Mouse (Mus musculus) retina, postnatal 7 days (tissue): ENCODE data around the gene Hcn1.

Experiments
- DNase-seq: peaks from one replicate; pipeline ENCODE4 v3.0.0-alpha.2; 2012; ENCODE audit warnings: low read depth, low spot score

Hcn1 gene

DNA sequence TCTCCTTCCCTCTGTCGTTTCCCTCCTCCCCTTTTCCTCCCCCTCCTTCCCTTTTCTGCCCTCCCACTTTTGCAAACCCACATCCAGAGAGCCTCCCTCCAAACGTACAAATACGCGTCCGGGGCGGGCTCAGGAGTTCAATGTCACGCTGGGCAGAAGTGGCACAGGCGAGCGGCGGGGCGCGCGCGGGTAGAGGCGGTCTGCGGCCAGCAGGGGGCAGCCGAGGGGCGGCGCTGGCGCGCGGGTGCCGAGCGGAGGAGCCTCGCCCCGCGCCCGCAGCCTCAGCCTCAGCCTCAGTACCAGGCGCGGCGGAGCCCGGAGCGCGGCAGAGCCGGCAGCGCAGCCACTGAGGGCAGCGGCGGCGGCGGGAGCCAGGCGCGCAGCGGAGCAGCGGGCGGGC is at the start of gene Hcn1:
Gene Hcn1, plus strand, starts transcription at position 140 of the 400 bp plus-strand sequence.
- peak; percentile 83 for DNase-seq

DNA sequence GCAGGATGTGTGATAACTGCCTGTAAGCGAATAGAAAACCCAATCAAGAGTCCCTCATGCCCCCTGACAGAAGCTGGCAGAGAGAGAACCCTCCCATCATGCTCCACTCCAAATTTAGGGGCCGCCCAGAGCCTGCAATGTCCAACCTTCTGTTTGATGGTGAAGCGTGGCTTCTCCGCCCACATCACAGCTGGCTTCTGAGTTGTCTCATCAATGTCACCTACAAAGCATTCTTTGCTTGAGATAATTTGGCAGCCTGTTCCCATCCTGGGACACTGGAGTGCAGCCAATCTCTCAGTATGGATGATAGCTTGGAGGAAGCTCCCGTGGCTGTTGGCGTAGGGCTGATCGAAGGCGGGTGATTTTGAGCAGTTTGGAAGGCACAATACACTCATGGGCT is 34.9 kb upstream of the Hcn1 start:
- no peak for DNase-seq

DNA sequence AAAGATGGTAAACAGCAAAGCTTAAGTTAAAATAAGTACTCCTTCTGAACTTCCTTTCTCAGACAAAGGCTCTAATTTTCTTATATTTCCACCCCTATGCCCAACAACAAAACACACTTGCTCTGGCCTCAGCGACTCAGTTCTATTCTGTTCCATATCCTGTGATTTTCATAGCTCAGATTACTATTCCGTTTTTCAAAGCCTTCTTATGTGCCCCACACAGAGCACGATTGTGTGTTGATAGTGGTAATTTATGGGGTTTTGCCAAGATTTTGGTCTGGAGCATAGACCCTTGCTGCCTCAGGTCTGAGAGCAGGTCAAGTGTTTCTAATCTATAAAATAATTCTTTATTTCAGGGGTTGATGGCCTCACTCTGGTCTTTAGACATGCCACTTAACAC is 30.4 kb upstream of the Hcn1 start:
- DNase-seq: no peak

DNA sequence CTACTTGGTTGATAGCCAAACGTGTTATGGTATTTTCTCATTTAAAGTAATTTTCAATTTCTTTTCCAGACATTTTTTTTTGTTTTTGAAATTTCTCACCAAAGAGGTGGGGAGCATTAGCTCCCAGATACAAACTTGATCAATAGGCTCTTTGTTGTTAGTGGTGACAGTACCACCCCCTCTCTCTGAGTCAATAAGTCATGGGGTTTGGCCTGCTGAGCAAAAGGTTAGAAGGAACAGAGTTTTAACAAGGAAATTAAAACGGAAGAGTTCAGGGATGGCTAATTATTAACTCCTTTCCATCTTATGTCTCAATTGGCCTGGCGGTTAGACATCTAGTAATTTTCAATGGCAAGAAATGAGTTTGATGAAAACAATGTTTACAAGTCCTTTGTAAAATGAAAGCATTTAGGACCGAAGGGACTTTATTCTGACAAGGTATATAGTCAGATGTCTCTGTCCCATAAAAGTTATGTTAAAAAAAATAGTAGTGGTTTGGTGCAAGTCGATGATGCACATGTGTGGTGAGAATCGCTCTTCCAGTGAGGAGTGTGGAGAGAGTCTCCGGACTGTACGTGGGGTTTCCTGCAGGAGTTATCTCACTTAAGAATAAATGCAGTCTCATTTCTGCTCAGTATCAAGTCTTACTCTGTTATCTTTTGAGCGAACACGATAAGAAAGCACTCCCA is 7.5 kb upstream of the Hcn1 start:
- DNase-seq: no peak

DNA sequence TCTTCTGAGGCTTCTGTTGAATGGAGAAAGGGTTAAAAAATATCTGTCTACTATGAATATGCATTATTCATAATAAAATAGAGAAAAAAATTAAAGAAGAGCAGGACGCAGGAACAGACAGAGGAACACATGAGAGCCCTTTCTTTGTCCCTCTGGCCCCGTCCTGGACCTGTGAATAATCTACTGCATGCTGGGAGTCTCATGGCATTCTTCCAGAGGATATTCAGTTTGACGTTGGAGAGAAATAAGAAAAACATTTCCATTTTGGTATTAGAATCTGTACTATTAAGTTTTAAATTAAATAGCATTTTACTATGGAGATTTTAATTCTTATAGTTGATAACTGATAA is 7.0 kb upstream of the Hcn1 start:
- DNase-seq: no peak

DNA sequence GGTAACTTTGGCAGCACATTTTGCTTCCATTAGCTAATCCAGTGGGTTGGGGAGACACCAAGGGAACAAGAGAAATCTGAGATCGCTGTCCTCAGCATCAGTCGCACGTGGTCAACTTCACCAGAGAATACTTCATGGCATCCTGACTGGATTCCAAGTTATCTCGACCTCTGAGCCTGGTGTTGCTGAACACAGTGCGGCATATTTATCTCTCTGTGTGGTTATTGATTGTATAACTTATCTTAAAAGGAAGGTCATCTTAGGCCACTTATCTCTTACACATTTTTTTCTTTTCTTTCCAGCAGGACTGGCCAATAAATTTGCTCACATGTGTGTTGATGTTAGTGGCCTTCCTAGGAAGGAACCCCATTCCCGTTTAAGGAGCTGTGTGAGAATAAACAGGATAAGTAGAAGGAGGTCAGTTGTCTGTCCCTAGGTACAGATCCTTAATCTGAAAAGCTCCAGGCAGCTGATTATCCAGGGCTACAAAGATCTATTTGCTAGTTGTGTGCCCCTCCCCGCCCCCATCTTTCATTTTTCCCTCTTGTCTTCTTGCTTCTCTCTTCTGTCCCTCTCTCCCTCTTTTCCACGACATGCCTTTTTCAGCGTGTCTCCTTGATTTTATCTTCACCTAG is 672 bp upstream of the Hcn1 start:
- peak; percentile 33 for DNase-seq

DNA sequence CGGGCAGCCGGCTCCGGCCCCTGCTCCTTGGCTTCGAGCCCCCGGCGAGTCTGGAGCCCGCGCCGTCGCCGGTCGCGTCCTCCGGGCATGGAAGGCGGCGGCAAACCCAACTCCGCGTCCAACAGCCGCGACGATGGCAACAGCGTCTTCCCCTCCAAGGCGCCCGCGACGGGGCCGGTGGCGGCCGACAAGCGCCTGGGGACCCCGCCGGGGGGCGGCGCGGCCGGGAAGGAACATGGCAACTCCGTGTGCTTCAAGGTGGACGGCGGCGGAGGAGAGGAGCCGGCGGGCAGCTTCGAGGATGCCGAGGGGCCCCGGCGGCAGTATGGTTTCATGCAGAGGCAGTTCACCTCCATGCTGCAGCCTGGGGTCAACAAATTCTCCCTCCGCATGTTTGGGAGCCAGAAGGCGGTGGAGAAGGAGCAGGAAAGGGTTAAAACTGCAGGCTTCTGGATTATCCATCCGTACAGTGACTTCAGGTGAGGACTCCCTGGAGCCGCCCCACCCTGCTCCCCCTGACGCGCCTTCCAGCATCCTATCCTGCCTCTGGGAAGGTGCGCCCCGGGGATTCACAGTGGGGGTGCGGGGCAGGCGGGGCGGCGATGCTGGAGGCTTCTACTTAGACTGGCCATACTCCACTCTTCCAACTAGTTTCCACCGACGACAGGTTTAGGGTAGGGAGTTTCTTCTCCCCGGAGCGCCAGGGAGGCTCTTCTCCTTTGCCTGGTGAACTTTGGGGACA is 668 bp downstream of the Hcn1 start:
- no peak for DNase-seq

DNA sequence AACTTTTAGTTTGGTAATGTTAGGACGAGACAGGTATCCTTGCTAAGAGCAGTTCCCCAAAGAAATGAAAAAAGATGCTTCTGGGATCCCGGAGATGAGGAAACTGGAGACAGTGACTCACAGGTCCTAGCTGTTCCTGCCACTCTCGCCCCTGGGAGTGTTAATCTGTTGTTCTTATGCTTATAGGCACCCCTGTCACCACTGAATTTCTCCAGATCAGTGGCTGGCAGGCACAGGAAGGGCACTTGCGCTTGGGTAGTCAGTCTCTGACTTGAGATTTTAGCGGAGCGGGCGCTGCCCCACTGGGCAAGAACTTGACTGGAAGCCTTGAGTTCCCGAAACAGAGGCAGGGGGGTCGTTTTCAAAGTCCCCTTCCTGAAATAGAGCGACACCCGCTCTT is 1.3 kb downstream of the Hcn1 start:
- no peak for DNase-seq

DNA sequence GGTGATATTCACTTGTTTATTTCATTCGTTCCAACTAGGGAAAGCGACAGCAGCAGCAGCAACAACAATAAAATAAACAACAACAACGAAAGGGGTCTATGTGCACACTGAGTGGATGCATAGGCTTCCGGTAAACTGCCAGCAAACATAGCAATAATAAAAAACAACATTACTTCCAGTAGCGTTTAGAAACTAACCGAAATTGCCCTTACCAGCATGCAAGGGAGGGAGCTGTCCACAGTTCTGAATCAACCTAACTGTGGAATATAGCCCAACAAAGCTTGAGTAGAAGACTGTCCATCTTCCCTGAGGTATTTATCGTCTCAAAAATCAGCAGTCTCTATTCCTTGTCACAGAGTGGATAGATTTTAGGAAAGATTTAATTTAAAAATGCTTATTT is 2.0 kb downstream of the Hcn1 start:
- no peak for DNase-seq

DNA sequence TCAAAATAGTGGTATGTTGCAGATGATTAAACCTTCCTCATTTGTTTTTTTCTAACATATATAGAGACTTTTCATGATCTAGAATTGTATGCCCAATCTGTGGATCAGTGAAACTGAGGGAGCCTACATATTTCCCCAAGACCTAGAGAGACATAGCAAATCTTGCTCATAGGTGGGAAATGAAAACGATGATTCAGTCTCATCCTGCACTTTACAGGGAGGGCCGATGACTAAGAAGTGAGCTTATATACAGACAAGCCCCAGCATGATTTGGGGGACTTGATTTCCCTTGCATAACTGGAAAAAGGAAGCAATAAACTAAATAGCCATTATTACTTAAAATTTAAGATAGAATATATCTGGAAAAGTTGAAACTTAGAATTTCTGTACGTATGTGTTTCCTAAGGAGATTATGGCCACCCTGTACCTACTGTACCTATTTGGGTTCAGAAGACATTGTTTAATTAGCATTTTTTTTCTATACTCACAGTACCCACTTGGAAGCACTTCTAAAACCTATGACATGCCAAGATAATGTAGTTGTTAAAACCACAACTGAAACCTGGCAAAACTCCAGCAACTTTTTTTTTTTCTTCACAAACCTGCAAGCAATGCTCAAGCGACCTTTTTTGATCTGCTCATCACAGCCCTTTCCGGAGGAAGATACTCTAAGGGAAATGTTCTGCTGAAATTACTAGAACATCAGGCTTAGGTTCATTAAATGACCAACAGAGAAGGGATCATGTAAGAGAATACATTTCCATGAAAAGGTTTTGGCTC is 3.0 kb downstream of the Hcn1 start:
- DNase-seq: no peak

DNA sequence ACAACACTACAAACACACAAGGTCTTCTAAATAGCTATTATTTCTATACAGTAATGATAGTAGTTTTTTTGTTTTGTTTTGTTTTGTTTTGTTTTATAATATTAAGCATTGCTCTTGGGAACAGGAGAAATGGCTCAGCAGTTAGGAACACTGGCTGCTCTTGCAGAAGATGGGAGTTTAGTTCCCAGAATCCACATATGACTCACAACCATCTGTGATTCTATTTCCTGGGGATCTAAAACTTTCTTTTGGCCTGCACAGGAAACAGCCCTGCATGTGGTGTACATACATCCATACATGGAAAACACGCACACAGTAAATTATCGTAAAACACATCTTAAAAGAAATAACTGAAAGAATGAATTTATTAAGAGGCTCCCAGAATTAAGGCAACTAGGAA is 9.8 kb downstream of the Hcn1 start:
- no peak for DNase-seq

DNA sequence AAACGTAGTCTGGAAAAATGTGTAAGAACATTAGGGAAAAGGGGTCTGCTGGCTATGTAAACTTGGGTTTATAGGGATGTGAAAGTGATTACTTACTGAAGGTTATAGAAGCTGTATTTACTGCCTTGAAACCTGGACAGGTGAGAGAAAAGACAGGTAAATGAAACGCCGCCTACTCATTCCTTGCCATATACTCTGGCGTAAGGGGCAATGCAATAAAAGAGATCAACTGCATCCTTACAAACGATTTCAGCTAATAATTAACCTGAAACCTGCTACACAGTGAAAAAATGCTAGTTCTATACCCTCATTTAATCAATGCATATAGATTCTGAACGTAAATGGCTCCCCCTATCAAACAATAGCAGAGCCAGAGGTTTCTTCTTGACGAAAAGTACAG is 17.4 kb downstream of the Hcn1 start:
- DNase-seq: no peak

DNA sequence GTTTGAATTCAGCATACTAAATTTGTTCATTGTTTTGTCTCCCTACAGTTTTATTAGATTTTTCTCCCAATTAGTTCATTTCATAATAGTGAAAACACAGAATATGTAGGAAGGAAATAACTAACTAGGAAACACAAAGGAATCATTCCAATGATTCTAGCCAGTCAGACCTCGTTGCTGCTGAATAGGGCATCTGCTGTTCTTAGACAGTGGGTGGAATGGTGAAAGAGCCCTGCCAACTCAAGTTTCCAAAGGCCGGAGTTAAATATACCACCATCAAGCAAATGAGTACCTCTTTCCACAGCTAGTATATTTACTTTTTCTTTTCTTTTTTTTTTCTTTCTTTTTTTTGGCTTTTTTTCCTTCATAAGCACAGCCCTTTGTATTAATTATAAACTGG is 55.4 kb downstream of the Hcn1 start:
- no peak for DNase-seq

DNA sequence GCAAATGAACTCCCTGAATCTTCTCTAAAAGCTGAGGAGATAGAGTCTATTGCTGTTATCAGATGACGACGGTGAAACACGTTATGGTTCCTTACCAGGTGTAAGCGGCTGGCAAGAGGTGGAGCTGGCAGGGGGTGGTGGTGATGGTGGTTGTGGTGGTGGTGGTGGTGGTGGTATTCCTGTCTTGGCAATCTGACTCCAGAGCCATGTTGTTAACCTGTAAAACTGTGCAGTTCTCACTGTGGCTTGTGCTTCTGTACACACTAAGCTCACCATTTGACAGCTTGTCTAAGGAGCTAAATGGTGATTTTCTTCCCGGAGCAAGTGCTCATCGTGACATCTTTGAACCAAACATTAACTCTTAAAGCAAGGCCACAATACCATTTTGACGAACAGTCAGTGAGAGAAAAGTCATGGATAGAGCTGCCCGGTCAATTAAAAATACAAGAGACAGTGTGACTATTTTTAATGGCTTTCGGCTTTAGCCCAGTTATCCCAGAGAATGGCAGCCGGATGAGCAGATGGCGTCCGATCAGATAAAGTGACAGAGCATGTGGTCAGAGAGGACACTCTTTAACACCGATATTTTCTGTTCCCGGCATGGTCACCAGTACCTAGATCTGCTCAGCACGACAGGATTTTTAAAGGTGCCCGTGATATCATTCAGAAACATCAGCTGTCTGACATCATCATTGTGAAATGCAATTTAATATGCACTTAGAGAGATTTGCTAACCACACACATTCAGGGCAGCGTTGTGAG is 56.5 kb downstream of the Hcn1 start:
- peak; percentile 17 for DNase-seq

DNA sequence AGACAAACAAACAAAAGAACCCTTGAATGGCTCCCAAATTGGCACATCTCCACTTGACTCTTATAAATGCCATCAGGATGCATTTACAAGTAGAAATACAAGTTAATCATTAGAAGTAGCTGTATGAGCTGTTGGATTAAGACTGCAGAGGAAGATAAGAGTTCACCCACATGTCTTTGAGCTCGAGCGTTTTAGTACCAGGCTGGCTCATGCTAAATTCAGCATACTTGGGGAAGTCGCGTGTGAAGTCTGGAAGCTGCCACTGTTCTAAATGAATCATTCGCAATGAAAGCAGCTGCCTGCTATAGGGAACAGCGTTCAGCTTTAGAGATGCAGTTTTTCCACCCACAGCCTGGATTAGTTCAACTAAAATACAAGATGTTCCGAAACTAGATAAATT is 57.4 kb downstream of the Hcn1 start:
- DNase-seq: no peak

DNA sequence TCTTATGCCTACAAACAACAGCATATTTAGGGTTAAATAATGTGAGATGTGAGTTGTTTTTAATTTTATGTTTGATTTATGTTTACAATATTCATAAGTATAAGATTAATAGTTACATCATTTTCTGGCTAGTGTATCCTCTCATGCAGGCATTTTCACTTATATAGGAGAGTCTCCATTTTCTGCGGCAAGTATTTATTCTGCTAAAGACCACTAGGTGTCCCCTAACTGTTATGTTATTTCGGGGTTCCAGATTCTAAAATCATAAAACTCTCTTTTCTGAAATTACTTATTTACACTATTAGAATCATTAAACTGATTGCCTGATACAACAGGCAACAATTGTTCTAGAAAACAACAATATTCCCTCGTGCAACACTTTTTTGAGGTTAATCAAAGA is 60.5 kb downstream of the Hcn1 start:
- no peak for DNase-seq

DNA sequence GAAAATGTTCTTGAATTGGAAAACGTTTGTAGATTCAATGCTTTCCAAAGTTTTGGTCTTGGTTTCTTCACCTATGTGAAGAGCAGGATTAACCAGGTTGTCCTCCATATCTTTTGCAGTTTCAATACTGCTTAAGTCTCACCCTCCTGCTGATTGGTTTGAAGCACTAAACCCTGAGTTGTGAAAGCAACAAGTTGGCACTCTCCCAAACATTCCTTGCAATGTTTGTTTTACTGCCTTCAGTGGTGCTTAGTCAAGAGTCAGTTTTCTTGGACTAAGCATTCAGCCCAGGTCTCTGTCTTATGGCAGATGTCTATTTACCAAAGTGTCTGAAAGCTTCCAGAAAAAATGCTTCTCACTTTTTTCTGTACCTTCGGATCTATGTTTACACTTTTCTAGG is 67.2 kb downstream of the Hcn1 start:
- no peak for DNase-seq

DNA sequence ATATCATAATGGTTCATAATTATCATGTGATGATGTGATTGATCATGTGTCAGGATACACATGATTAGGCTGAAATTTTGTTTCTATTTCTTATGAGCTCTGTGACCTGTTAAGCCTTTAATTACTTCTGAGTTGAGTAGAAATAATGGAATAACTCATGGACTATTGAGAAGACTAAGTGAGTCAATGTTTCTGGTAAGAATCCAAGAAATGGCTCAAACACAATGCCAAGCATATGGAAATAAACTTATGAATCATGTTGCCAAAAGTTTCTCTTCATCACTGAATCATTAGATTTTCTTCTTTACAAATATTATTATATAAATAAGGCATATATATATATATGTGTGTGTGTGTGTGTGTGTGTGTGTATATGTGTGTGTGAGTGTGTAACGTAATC is 69.7 kb downstream of the Hcn1 start:
- no peak for DNase-seq

DNA sequence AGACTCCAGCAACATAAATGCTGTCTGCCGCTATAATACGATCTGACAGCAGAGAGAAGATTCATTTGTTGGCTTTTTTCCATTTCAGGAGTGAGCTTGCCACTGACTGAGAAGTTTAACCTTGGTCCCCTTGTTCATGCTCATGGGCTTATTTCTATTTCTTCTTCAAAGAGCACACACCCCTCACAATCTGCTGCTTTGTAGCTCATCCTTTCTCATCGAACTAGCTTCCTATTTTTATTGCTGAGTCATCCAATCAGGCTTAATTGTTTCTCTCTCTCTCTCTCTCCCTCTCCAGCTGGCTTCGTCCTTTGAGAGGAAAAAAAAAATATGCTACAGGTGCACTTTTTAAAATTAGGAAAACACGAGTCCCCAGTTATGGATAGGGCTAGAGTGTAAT is 74.3 kb downstream of the Hcn1 start:
- DNase-seq: no peak

DNA sequence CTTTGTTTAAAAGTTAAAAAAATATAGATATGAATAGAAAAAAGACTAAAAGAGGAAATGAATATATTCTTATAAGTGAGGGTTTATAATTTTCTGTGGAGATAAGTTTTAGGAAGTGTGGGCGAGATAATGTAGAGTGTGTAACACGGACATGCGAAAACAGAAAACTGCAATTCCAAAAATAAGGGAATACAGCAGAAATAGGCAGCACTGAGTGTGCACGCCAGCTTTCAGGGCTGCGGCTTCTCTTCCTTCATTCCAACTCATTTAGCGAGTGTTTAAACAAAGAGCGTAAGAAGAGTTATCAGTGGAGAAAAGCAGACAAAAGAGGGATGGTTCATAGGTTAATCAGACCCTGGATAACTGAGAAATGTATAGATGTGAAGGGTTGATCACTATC is 85.5 kb downstream of the Hcn1 start:
- no peak for DNase-seq

DNA sequence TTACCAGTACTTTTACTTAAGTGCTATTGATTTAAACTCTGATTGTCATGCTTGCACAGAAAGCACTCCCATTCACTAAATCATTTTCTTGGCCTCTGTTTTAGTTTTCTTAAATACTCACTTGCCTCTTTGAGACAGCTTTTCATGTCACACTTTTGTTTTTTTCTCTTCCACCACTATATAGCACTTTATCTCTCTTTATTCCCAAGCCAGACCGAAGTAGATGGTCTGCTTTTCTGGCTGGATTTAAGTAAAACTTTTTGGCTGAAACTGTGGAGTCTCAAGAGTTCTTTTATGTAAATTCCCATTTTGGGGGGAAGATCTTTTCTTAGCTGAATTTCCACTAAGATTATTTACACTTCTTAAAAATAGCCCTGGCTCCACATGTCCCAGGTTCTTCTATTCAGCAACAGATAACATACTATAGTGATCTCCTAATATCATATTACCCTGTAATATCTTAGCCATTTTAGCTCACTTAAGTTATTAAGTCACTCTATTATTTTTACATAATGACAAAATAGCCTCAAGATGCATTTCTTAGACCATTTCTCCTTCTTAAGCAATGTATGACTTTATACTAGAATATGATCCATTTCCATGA is 92.7 kb downstream of the Hcn1 start:
- DNase-seq: no peak
